Mouse (Mus musculus): ENCODE results near the gene Cyp2f2. TPM values are rescaled to one million over a fixed set of nuclear protein-coding genes. Genes with fewer than 3 reads are reported as not detected.

The Cyp2f2 gene
- polyA plus RNA-seq, 1 experiment = 0.10 TPM

- Histone ChIP-seq H3K4me3 (replicated peaks; ENCODE audit: insufficient read depth, low read depth, low read length) (no peak overlapping the region), H3K27ac (ENCODE audit: insufficient read depth, low read length) (no peak overlapping the region), H3K4me1 (ENCODE audit: control insufficient read depth, insufficient read depth, low read length) (no peaks in the 10 kb centered on the region), H3K27me3 (ENCODE audit: control insufficient read depth, insufficient read depth, low read length) (no peaks in the 10 kb centered on the region)
- 79% methylated on average over 1 of the region's 1 CpGs for WGBS
- DNase-seq = no peak
- no peak for TF ChIP-seq CTCF (IDR thresholded peaks at IDR 0.05; ENCODE audit: borderline replicate concordance, insufficient read depth, low read depth, low read length)
- no peak for TF ChIP-seq POLR2A (IDR thresholded peaks at IDR 0.05; ENCODE audit: borderline replicate concordance, insufficient read depth, low read length)
Observed at GRCm38 (mm10) chr7:27111038-27111437, 8.7 kb upstream of the Cyp2f2 start.

GRCm38 (mm10) chr7:27111987-27112386 is 7.7 kb upstream of the Cyp2f2 start:
- 53% methylated on average over 3 of the region's 3 CpGs for WGBS
- no peak overlapping the region for H3K27ac ChIP-seq (ENCODE audit: insufficient read depth, low read length)
- DNase-seq = no peak
- H3K4me1 ChIP-seq (ENCODE audit: control insufficient read depth, insufficient read depth, low read length) = no peaks in the 10 kb centered on the region
- no peaks in the 10 kb centered on the region for H3K27me3 ChIP-seq (ENCODE audit: control insufficient read depth, insufficient read depth, low read length)
- TF ChIP-seq CTCF (IDR thresholded peaks at IDR 0.05; ENCODE audit: borderline replicate concordance, insufficient read depth, low read depth, low read length) (no peak), POLR2A (IDR thresholded peaks at IDR 0.05; ENCODE audit: borderline replicate concordance, insufficient read depth, low read length) (no peak)
- no peak overlapping the region for H3K4me3 ChIP-seq (replicated peaks; ENCODE audit: insufficient read depth, low read depth, low read length)

GRCm38 (mm10) chr7:27118033-27118511 is 1.6 kb upstream of the Cyp2f2 start:
- no peak for DNase-seq
- no peaks in the 10 kb centered on the region for H3K4me1 ChIP-seq (ENCODE audit: control insufficient read depth, insufficient read depth, low read length)
- H3K27ac ChIP-seq (ENCODE audit: insufficient read depth, low read length) = no peak overlapping the region
- WGBS = 32% methylated on average over 4 of the region's 4 CpGs
- H3K4me3 ChIP-seq (replicated peaks; ENCODE audit: insufficient read depth, low read depth, low read length) = no peak overlapping the region
- no peaks in the 10 kb centered on the region for H3K27me3 ChIP-seq (ENCODE audit: control insufficient read depth, insufficient read depth, low read length)
- TF ChIP-seq POLR2A (IDR thresholded peaks at IDR 0.05; ENCODE audit: borderline replicate concordance, insufficient read depth, low read length) (no peak), CTCF (IDR thresholded peaks at IDR 0.05; ENCODE audit: borderline replicate concordance, insufficient read depth, low read depth, low read length) (no peak)

- Histone ChIP-seq H3K4me1 (ENCODE audit: control insufficient read depth, insufficient read depth, low read length) (no peaks in the 10 kb centered on the region), H3K27me3 (ENCODE audit: control insufficient read depth, insufficient read depth, low read length) (no peaks in the 10 kb centered on the region), H3K27ac (ENCODE audit: insufficient read depth, low read length) (no peak overlapping the region), H3K4me3 (replicated peaks; ENCODE audit: insufficient read depth, low read depth, low read length) (no peak overlapping the region)
- TF ChIP-seq POLR2A (IDR thresholded peaks at IDR 0.05; ENCODE audit: borderline replicate concordance, insufficient read depth, low read length) = no peak
- TF ChIP-seq CTCF (IDR thresholded peaks at IDR 0.05; ENCODE audit: borderline replicate concordance, insufficient read depth, low read depth, low read length) = no peak
- WGBS = 50% methylated on average over 5 of the region's 5 CpGs
- no peak for DNase-seq
Observed at GRCm38 (mm10) chr7:27124305-27124832, 4.7 kb downstream of the Cyp2f2 start.

- H3K4me3 ChIP-seq (replicated peaks; ENCODE audit: insufficient read depth, low read depth, low read length) = no peak overlapping the region
- no peaks in the 10 kb centered on the region for H3K4me1 ChIP-seq (ENCODE audit: control insufficient read depth, insufficient read depth, low read length)
- H3K27me3 ChIP-seq (ENCODE audit: control insufficient read depth, insufficient read depth, low read length) = no peaks in the 10 kb centered on the region
- TF ChIP-seq POLR2A (IDR thresholded peaks at IDR 0.05; ENCODE audit: borderline replicate concordance, insufficient read depth, low read length) (no peak), CTCF (IDR thresholded peaks at IDR 0.05; ENCODE audit: borderline replicate concordance, insufficient read depth, low read depth, low read length) (no peak)
- 65% methylated on average over 4 of the region's 4 CpGs for WGBS
- no peak overlapping the region for H3K27ac ChIP-seq (ENCODE audit: insufficient read depth, low read length)
- no peak for DNase-seq
Observed at GRCm38 (mm10) chr7:27124969-27125368, 5.3 kb downstream of the Cyp2f2 start.

- TF ChIP-seq POLR2A (IDR thresholded peaks at IDR 0.05; ENCODE audit: borderline replicate concordance, insufficient read depth, low read length) (no peak), CTCF (IDR thresholded peaks at IDR 0.05; ENCODE audit: borderline replicate concordance, insufficient read depth, low read depth, low read length) (peak; percentile 42; the same call in 1 of the 2 replicates)
- H3K4me3 ChIP-seq (replicated peaks; ENCODE audit: insufficient read depth, low read depth, low read length) = no peak overlapping the region
- 48% methylated on average over 3 of the region's 3 CpGs for WGBS
- H3K27me3 ChIP-seq (ENCODE audit: control insufficient read depth, insufficient read depth, low read length) = no peaks in the 10 kb centered on the region
- DNase-seq = no peak
- no peaks in the 10 kb centered on the region for H3K4me1 ChIP-seq (ENCODE audit: control insufficient read depth, insufficient read depth, low read length)
- H3K27ac ChIP-seq (ENCODE audit: insufficient read depth, low read length) = no peak overlapping the region
Observed at GRCm38 (mm10) chr7:27128162-27128561, 8.5 kb downstream of the Cyp2f2 start.

- no peak overlapping the region for H3K27ac ChIP-seq (ENCODE audit: insufficient read depth, low read length)
- H3K4me3 ChIP-seq (replicated peaks; ENCODE audit: insufficient read depth, low read depth, low read length) = no peak overlapping the region
- no peaks in the 10 kb centered on the region for H3K4me1 ChIP-seq (ENCODE audit: control insufficient read depth, insufficient read depth, low read length)
- TF ChIP-seq CTCF (IDR thresholded peaks at IDR 0.05; ENCODE audit: borderline replicate concordance, insufficient read depth, low read depth, low read length) = no peak
- TF ChIP-seq POLR2A (IDR thresholded peaks at IDR 0.05; ENCODE audit: borderline replicate concordance, insufficient read depth, low read length) = no peak
- DNase-seq = no peak
- H3K27me3 ChIP-seq (ENCODE audit: control insufficient read depth, insufficient read depth, low read length) = no peaks in the 10 kb centered on the region
- 78% methylated on average over 13 of the region's 13 CpGs for WGBS
Observed at GRCm38 (mm10) chr7:27128946-27129345, 9.2 kb downstream of the Cyp2f2 start.

- no peak for DNase-seq
- H3K4me3 ChIP-seq (replicated peaks; ENCODE audit: insufficient read depth, low read depth, low read length) = no peak overlapping the region
- no peaks in the 10 kb centered on the region for H3K27me3 ChIP-seq (ENCODE audit: control insufficient read depth, insufficient read depth, low read length)
- WGBS = 69% methylated on average over 12 of the region's 12 CpGs
- no peak overlapping the region for H3K27ac ChIP-seq (ENCODE audit: insufficient read depth, low read length)
- H3K4me1 ChIP-seq (ENCODE audit: control insufficient read depth, insufficient read depth, low read length) = no peaks in the 10 kb centered on the region
- TF ChIP-seq CTCF (IDR thresholded peaks at IDR 0.05; ENCODE audit: borderline replicate concordance, insufficient read depth, low read depth, low read length) (no peak), POLR2A (IDR thresholded peaks at IDR 0.05; ENCODE audit: borderline replicate concordance, insufficient read depth, low read length) (no peak)
Observed at GRCm38 (mm10) chr7:27129811-27130210, 10.1 kb downstream of the Cyp2f2 start.
